Mouse (Mus musculus) limb, embryonic 11.5 days (tissue): ENCODE measurements at regions not wholly inside any gene's neighbourhood (a gene's known extent, or its start where the extent isn't known, plus 50 kb on each side); places are given as distances from the start of the nearest gene placed in this dataset.

Experiments used
- ATAC-seq: fragments of 200-750 bp; cut with Nextera tagmentation; 2 replicates; pipeline ENCODE4 v1.8.0; 2017; ENCODE audit warnings: low read depth; ENCODE audit not compliant: insufficient number of reproducible peaks, low FRiP score, low TSS enrichment
- DNase-seq: peaks from one replicate; pipeline ENCODE4 v3.0.0-alpha.2; 2015; ENCODE audit warnings: low spot score
- H3K27ac ChIP-seq: fragments of 300-500 bp; sonication (generic); replicated peaks from 2 replicates; pipeline ENCODE4 v1.5.1; 2014; ENCODE audit warnings: low read depth, mild to moderate bottlenecking, low read length
- H3K27me3 ChIP-seq: fragments of 300-500 bp; sonication (generic); 2 replicates; pipeline ENCODE4 v1.6.1; 2014; ENCODE audit warnings: mild to moderate bottlenecking, low read length, mixed read lengths; ENCODE audit not compliant: control insufficient read depth, insufficient read depth
- H3K36me3 ChIP-seq: fragments of 300-500 bp; sonication (generic); 2 replicates; pipeline ENCODE4 v1.6.1; 2014; ENCODE audit warnings: mild to moderate bottlenecking, low read length, moderate library complexity, mixed read lengths; ENCODE audit not compliant: control insufficient read depth, insufficient read depth
- H3K4me1 ChIP-seq: fragments of 300-500 bp; sonication (generic); 2 replicates; pipeline ENCODE4 v1.6.1; 2014; ENCODE audit warnings: low read length, mixed read lengths; ENCODE audit not compliant: control insufficient read depth, insufficient read depth
- H3K4me2 ChIP-seq: fragments of 300-500 bp; sonication (generic); 2 replicates; pipeline ENCODE4 v1.6.1; 2014; ENCODE audit warnings: low read depth, mild to moderate bottlenecking, moderate library complexity; ENCODE audit not compliant: severe bottlenecking
- H3K4me3 ChIP-seq: fragments of 300-500 bp; sonication (generic); 2 replicates; pipeline ENCODE4 v1.5.1; 2014; ENCODE audit warnings: low read depth, low read length
- H3K9ac ChIP-seq: fragments of 300-500 bp; sonication (generic); 2 replicates; pipeline ENCODE4 v1.6.1; 2014; ENCODE audit warnings: mild to moderate bottlenecking, low read length
- H3K9me3 ChIP-seq: fragments of 300-500 bp; sonication (generic); 2 replicates; pipeline ENCODE4 v1.6.1; 2016; ENCODE audit warnings: low read length; ENCODE audit not compliant: control insufficient read depth
- WGBS: fragments of 180-500 bp; shearing (Covaris S2); extraction: QIAGEN DNeasy Blood & Tissue Kit; methylation state at CpG from one replicate; pipeline ENCODE4 v1.1.7; 2014; 5-methylcytosine and 5-hydroxymethylcytosine counted together

DNA sequence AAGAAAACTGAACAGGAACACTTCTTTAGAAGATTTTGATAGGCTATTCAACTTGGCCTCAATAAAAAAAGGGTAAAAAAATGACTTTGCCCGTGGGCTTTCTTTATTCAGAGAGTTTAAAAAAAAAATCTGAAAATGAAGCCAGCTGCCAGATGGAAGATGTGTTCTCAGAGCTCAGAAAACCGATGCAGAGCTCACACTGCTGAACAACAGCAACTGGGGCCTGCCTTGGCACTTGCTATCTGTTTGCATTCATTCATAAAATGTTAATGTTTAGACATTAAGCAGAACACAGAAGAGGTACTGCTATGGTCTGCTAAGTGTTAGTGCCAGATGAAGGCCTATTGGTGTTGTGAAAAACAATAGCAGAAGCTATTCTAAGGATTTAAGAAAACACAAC lies 173.8 kb upstream of the Smc2 start:
- Histone ChIP-seq H3K4me1 (no peaks in the 10 kb centered on the region), H3K27me3 (no peaks in the 10 kb centered on the region), H3K27ac (no peak overlapping the region), H3K9me3 (no peaks in the 10 kb centered on the region), H3K4me3 (no peak overlapping the region), H3K36me3 (no peaks in the 10 kb centered on the region), H3K9ac (no peak overlapping the region), H3K4me2 (no peak overlapping the region)
- no peak for DNase-seq
- 62% methylated on average over 2 of the region's 2 CpGs for WGBS
- no peak for ATAC-seq

DNA sequence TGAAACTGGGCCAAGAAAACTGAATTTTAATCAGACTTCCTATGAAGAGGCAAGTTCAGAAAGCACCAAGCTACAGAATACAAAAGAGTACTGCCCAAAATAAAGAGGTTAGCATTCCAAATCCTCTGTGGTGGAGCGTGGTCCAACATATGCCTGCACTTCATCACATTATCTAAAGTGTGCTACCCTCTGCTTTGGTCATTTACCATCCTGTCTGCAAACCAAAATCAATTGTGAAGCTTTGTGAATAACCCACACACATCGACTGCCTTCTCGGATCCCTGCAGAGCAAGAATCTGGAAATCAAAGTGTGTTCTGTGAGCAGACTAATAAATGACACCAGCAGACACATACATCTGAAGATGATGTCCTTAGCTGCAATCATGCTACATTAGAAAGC lies 156.6 kb upstream of the Smc2 start:
- Histone ChIP-seq H3K4me1 (no peaks in the 10 kb centered on the region), H3K36me3 (no peaks in the 10 kb centered on the region), H3K4me2 (no peak overlapping the region), H3K27me3 (no peaks in the 10 kb centered on the region), H3K9ac (no peak overlapping the region), H3K27ac (no peak overlapping the region), H3K9me3 (no peaks in the 10 kb centered on the region), H3K4me3 (no peak overlapping the region)
- ATAC-seq (no peak), DNase-seq (no peak)
- WGBS: 68% methylated on average over 3 of the region's 3 CpGs

DNA sequence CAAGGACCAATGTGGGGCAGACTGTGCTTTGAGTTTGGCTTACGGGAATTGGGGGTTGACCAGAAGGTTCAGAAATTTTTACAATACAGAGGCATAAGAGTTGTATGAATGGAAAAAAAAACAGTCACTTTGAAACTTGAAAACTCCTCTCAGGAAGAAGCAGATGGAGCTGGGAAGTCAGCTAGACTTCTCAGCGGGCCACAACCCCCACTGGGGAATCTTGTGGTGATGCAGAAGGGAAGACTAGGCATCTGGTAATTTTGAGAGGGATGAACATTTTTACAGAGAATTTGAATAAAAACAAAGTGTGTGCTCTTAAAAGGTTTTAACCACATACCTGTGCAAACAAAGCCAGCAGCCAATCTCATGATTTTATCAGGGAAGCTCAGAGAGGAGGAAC lies 154.1 kb upstream of the Smc2 start:
- Histone ChIP-seq H3K4me3 (no peak overlapping the region), H3K27ac (no peak overlapping the region), H3K9ac (no peak overlapping the region), H3K27me3 (no peaks in the 10 kb centered on the region), H3K36me3 (no peaks in the 10 kb centered on the region), H3K9me3 (no peaks in the 10 kb centered on the region), H3K4me2 (no peak overlapping the region), H3K4me1 (no peaks in the 10 kb centered on the region)
- no peak for DNase-seq
- no peak for ATAC-seq
- 86% methylated on average over 2 of the region's 2 CpGs for WGBS

DNA sequence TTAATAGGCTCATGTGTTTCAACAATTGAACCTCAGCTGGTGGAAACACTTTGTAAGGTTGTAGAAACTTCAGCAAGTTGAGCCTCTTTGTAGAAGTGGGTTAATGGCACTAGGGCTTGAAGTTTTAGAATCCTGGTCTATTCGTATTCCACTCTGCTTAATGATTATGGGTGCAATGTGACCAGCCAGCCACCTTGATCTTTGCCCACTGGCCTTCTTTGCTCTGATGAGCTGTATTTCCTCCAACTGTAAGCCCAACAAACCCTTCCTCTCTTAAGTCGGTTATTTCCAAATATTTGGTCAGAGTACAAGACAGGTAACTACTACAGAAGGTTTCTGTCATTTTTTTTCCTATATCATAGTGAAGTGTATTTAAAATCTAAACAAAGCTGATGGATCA lies 145.4 kb upstream of the Smc2 start:
- H3K4me1 ChIP-seq: no peaks in the 10 kb centered on the region
- DNase-seq: no peak
- H3K4me3 ChIP-seq: no peak overlapping the region
- H3K9me3 ChIP-seq: no peaks in the 10 kb centered on the region
- no peaks in the 10 kb centered on the region for H3K27me3 ChIP-seq
- H3K9ac ChIP-seq: no peak overlapping the region
- ATAC-seq: no peak
- WGBS: 83% methylated on average over 2 of the region's 2 CpGs
- H3K4me2 ChIP-seq: no peak overlapping the region
- no peak overlapping the region for H3K27ac ChIP-seq
- H3K36me3 ChIP-seq: no peaks in the 10 kb centered on the region

DNA sequence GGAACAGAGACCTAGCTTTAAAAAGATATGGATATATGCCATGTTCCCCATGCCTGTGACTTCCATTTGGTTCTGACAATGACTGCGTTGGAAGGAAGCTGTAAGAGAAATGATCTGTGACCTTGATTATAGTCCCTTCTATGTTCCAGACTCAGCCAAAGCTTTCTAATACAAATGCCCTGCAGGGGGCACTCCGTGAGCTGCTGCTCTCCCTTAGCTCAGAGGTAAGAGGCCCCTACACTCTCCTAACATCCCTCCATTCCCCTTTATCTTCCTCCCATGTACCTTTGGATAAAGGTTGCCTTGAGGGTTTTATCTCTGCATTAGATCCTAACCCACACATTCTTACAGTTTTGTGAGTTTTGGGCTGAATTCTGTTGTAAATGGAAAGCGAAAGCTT lies 139.8 kb upstream of the Smc2 start:
- Histone ChIP-seq H3K27me3 (no peaks in the 10 kb centered on the region), H3K4me3 (no peak overlapping the region), H3K4me1 (no peaks in the 10 kb centered on the region), H3K9ac (no peak overlapping the region), H3K4me2 (no peak overlapping the region), H3K9me3 (no peaks in the 10 kb centered on the region), H3K36me3 (no peaks in the 10 kb centered on the region), H3K27ac (no peak overlapping the region)
- ATAC-seq: no peak
- 52% methylated on average over 3 of the region's 3 CpGs for WGBS
- DNase-seq: no peak

DNA sequence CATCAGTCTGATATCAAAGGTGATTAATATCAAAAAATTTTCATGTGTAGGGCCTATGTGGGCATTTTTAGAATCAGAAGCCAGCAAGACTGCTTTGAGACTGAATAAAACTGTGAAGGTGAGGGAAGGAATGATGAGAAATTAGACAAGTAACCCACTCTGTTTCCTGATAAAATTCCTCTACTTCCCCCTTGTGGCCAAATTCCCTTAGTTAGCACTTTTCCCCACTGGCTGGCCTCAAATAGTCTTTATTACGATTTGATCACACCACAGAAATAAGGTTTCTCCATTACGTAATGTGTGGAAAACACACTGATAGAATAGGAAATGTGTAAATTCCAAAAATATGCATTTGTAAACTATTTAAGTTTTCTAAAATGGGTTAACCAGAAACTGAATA lies 137.4 kb upstream of the Smc2 start:
- no peaks in the 10 kb centered on the region for H3K27me3 ChIP-seq
- H3K4me1 ChIP-seq: no peaks in the 10 kb centered on the region
- no peak overlapping the region for H3K4me2 ChIP-seq
- H3K4me3 ChIP-seq: no peak overlapping the region
- no peak overlapping the region for H3K27ac ChIP-seq
- H3K9me3 ChIP-seq: no peaks in the 10 kb centered on the region
- no peak overlapping the region for H3K9ac ChIP-seq
- 75% methylated on average over 2 of the region's 2 CpGs for WGBS
- no peak for DNase-seq
- H3K36me3 ChIP-seq: no peaks in the 10 kb centered on the region
- ATAC-seq: no peak

DNA sequence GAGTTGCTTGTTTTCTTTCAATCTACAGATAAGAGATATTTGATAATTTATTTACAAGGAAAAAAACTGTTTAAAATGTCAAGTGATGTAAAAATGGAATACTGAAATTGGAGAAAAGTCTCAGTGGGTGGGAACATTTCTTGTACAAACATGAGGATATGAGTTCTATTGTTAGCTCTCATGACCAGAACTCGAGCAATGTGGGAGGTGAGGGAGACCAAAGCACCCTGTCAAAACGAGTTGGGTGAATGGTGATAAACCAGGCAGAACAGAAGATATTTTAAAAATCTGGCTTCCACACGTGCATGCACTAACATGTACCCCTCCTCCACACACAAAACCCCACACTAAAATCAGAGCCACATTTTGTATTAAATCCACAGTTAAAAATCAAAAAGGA lies 114.7 kb upstream of the Smc2 start:
- ATAC-seq: no peak
- no peaks in the 10 kb centered on the region for H3K9me3 ChIP-seq
- 45% methylated on average over 3 of the region's 3 CpGs for WGBS
- no peak overlapping the region for H3K9ac ChIP-seq
- no peak overlapping the region for H3K27ac ChIP-seq
- H3K27me3 ChIP-seq: no peaks in the 10 kb centered on the region
- H3K4me2 ChIP-seq: no peak overlapping the region
- no peaks in the 10 kb centered on the region for H3K36me3 ChIP-seq
- DNase-seq: no peak
- H3K4me3 ChIP-seq: no peak overlapping the region
- no peaks in the 10 kb centered on the region for H3K4me1 ChIP-seq

DNA sequence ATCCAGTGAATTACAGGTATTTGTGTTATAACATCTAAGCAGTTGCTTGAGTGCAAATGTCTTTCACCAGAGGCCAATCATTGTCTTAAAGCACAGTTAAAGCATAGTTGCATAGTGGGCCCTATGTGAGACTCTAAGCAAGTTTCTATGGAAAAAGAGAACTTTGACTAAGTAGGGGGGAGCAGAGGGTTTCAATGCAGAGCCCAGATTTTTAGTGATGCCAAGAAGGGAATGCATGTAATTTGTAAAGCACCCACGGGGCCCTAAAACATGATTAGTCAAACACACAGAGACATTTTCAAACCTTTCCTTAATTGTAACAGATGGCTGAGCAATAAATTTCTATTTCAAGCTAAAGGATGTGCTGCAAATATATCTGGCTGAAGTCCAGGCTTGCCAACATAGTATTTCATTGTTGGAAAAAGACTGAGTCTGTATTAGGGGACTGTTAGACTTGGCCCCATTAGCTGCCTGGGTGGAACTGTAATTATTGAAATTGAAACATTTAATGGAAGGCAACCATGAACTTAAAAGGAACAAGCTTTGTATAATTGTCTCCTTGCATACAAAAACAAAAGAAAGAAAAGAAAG lies 107.6 kb upstream of the Smc2 start:
- no peak overlapping the region for H3K9ac ChIP-seq
- WGBS: 57% methylated on average over 1 of the region's 1 CpGs
- no peaks in the 10 kb centered on the region for H3K9me3 ChIP-seq
- no peaks in the 10 kb centered on the region for H3K36me3 ChIP-seq
- H3K4me1 ChIP-seq: no peaks in the 10 kb centered on the region
- no peak for ATAC-seq
- no peak overlapping the region for H3K4me3 ChIP-seq
- no peak overlapping the region for H3K27ac ChIP-seq
- H3K27me3 ChIP-seq: no peaks in the 10 kb centered on the region
- DNase-seq: no peak
- no peak overlapping the region for H3K4me2 ChIP-seq

DNA sequence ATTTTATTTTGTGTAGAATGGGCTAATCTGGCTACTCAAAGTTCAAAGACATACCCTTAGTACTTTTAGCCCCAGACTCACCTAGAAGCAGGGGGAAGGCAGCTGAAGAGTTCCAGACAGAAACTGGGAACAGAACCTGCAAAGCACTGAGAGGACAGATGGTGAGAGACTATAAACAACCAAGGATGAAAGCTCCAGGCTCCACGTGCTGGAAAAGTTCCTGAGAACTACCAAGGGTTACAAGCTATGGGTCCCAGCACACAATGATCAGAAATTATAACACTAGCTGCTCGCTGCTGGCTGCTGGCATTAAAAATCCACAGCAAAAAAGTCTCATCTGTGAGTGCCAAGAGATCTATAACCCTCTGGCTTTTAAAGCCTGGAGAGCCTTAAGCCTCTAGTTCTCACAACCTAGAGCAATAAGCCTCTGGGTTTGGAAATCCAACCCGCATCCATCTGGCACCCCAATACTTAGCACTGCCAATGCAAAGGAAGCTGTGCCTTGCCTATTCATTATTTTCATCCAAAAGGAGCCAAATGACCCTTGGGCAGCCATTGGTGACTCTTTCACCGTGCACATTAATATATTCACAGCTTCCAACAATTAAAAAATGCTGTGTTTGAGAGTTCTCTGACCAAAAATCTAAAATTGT lies 102.6 kb upstream of the Smc2 start:
- H3K27ac ChIP-seq: no peak overlapping the region
- no peak overlapping the region for H3K4me2 ChIP-seq
- ATAC-seq: no peak
- H3K9me3 ChIP-seq: no peaks in the 10 kb centered on the region
- no peak for DNase-seq
- H3K36me3 ChIP-seq: no peaks in the 10 kb centered on the region
- H3K4me1 ChIP-seq: no peaks in the 10 kb centered on the region
- no peak overlapping the region for H3K9ac ChIP-seq
- no peak overlapping the region for H3K4me3 ChIP-seq
- no peaks in the 10 kb centered on the region for H3K27me3 ChIP-seq
- 83% methylated on average over 4 of the region's 4 CpGs for WGBS
